21 mouse cellular contexts compared by ENCODE assay signal in the genomic region with DNA sequence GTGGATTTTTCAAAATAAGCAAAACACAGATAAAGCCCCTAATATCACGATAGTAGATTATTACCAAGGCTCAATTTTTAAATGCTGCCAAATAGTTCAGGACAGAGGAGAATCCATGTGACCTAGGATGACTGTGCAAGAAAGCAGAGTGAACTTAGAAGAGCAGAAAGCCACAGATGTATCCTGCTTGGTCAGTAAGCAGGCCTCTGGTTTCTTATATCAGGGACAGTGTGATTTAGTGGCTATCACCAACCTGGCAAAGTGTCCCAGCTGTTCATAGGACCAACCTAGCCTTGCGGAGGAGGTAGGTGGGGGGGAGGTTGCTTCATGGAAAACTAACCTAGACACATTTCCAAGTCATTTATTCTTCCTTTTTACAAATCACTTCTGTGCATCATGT.
DNase-seq lines count a peak whose midpoint lies in the region; ATAC-seq lines count a peak whose summit lies in the region.
"Had no signal": no experiment of that assay in that cellular context is flagged by ENCODE, and none has a peak within 500 bp of the region (broad histone marks: within the 10 kb centered on the region; RNA-seq: fewer than 3 reads in every experiment).

No protein-coding gene starts in this region.

- peak; percentile 67 for DNase-seq in 416B (ENCODE audit: low read depth)
- DNase-seq in right cerebral cortex, adult 2 months (ENCODE audit: low spot score in 2 of 2) = no peak
- DNase-seq in right cerebral cortex, adult 18-20 months = no peak
- DNase-seq in left cerebral cortex, adult 11 months (ENCODE audit: low spot score) = no peak
- DNase-seq: adrenal gland, adult 8-10 months; adrenal gland, postnatal 14 days; adrenal gland, postnatal 36 days; B cell, adult 2 months; cerebellum, adult 11-12 months; cerebellum, adult 2 months; cerebellum, adult 9-10 months; cerebellum, postnatal 10 days; cerebellum, postnatal 25 days; embryo, embryonic 11 days had no signal

- ATAC-seq in common myeloid progenitor, adult 5-6 weeks (replicated peaks; ENCODE audit: low read depth, poor library complexity, severe bottlenecking) = peak; percentile 69
- 0 out of 2 replicates have a peak, but pooled peaks have one; percentile 12 for ATAC-seq in megakaryocyte progenitor cell, adult 5-6 weeks (replicated peaks; ENCODE audit: poor library complexity)
- ATAC-seq: activated CD4-positive, CD25-positive, alpha-beta regulatory T cell, adult 4 months; CD4-positive, CD25-positive, alpha-beta regulatory T cell, adult 4 months; forebrain, embryonic 14.5 days; forebrain, embryonic 16.5 days; Patski had no signal
